Mouse (Mus musculus) CD4-positive, CD25-positive, alpha-beta regulatory T cell, adult 4 months (primary cell): ENCODE data around the gene Tox2. TPM values are rescaled to one million over a fixed set of nuclear protein-coding genes. Genes with fewer than 3 reads are reported as not detected.

ENCODE experiments used
- ATAC-seq: one replicate; pipeline ENCODE4 v1.8.0; 2017
- polyA plus RNA-seq, 2 experiments: library from polyadenylated mRNA; unstranded; fragments of 100-300 nt; shearing (Covaris generic); gene quantifications; one replicate each; pipeline ENCODE4 v1.2.1; 2017

The Tox2 gene
- polyA plus RNA-seq, 2 experiments from 2014 or later, result 6.4 to 6.5 TPM

- ATAC-seq, result no peak
Measured at GRCm38 (mm10) chr2:163205262-163205647, 2.3 kb downstream of the Tox2 start.

- ATAC-seq, result no peak
Measured at GRCm38 (mm10) chr2:163205737-163206490, 3.0 kb downstream of the Tox2 start.

GRCm38 (mm10) chr2:163207315-163207714, 4.4 kb downstream of the Tox2 start:
- ATAC-seq, result no peak

GRCm38 (mm10) chr2:163209139-163209538, 6.2 kb downstream of the Tox2 start:
- ATAC-seq, result no peak

- no peak for ATAC-seq
Measured at GRCm38 (mm10) chr2:163213085-163213484, 10.2 kb downstream of the Tox2 start.

- ATAC-seq, result no peak
Measured at GRCm38 (mm10) chr2:163218095-163218494, 15.2 kb downstream of the Tox2 start.

- ATAC-seq, result no peak
Measured at GRCm38 (mm10) chr2:163218571-163218970, 15.6 kb downstream of the Tox2 start.

GRCm38 (mm10) chr2:163219447-163219846, 16.5 kb downstream of the Tox2 start:
- ATAC-seq, result no peak

- ATAC-seq, result no peak
Measured at GRCm38 (mm10) chr2:163220706-163221105, 17.8 kb downstream of the Tox2 start.

- ATAC-seq, result no peak
Measured at GRCm38 (mm10) chr2:163225302-163225701, 22.4 kb downstream of the Tox2 start.

- ATAC-seq, result peak; percentile 95
Measured at GRCm38 (mm10) chr2:163229050-163229449, 26.1 kb downstream of the Tox2 start.

- ATAC-seq, result peak; percentile 31
Measured at GRCm38 (mm10) chr2:163231781-163232534, 29.0 kb downstream of the Tox2 start.

- no peak for ATAC-seq
Measured at GRCm38 (mm10) chr2:163233666-163234065, 30.7 kb downstream of the Tox2 start.

GRCm38 (mm10) chr2:163236057-163236456, 33.1 kb downstream of the Tox2 start:
- ATAC-seq, result no peak

GRCm38 (mm10) chr2:163237999-163238529, 35.1 kb downstream of the Tox2 start:
- no peak for ATAC-seq

GRCm38 (mm10) chr2:163239945-163240344, 37.0 kb downstream of the Tox2 start:
- no peak for ATAC-seq

GRCm38 (mm10) chr2:163241867-163242266, 38.9 kb downstream of the Tox2 start:
- ATAC-seq, result no peak

GRCm38 (mm10) chr2:163243917-163244852, 41.3 kb downstream of the Tox2 start:
- ATAC-seq, result no peak

GRCm38 (mm10) chr2:163248912-163249311, 46.0 kb downstream of the Tox2 start:
- ATAC-seq, result no peak

- ATAC-seq, result no peak
Measured at GRCm38 (mm10) chr2:163252645-163253044, 49.7 kb downstream of the Tox2 start.

- peak; percentile 88 for ATAC-seq
Measured at GRCm38 (mm10) chr2:163253248-163254099, 50.5 kb downstream of the Tox2 start.

GRCm38 (mm10) chr2:163254228-163254627, 51.3 kb downstream of the Tox2 start:
- ATAC-seq, result no peak
